Mouse (Mus musculus): ENCODE results near the gene Vcp. TPM values are rescaled to one million over a fixed set of nuclear protein-coding genes. Genes with fewer than 3 reads are reported as not detected.

Vcp gene
- polyA plus RNA-seq, 1 experiment from 2014 or later = 526 TPM

GRCm38 (mm10) chr4:43025084-43025960, 25.0 kb upstream of the Vcp start, which contains the start of gene Pigo:
Gene Pigo, minus strand, starts transcription at chr4:43025819.
- Histone ChIP-seq H3K27ac (replicated peaks) (peak within 1 kb of the TSS; percentile 92), H3K36me3 (peaks cover 68% of the 10 kb centered on the region), H3K9ac (peak within 1 kb of the TSS; percentile 75), H3K27me3 (no peaks in the 10 kb centered on the region), H3K4me1 (replicated peaks) (peaks cover 24% of the 10 kb centered on the region), H3K9me3 (no peaks in the 10 kb centered on the region), H3K4me2 (peak within 1 kb of the TSS; percentile 72), H3K4me3 (peak within 1 kb of the TSS; percentile 65)
- ATAC-seq (ENCODE audit: low read depth) = peak; percentile 92
- 9% methylated on average over 42 of the region's 42 CpGs for WGBS

GRCm38 (mm10) chr4:43024673-43025072, 24.4 kb upstream of the Vcp start:
- Histone ChIP-seq H3K9me3 (no peaks in the 10 kb centered on the region), H3K4me1 (replicated peaks) (peaks cover 17% of the 10 kb centered on the region), H3K36me3 (peaks cover 73% of the 10 kb centered on the region), H3K4me3 (peak overlapping the region; percentile 65), H3K27ac (replicated peaks) (peak overlapping the region; percentile 92; the same call in 1 of the 2 replicates), H3K27me3 (no peaks in the 10 kb centered on the region), H3K4me2 (peak overlapping the region; percentile 72), H3K9ac (peak overlapping the region; percentile 75)
- WGBS = 84% methylated on average over 14 of the region's 14 CpGs
- no peak for ATAC-seq (ENCODE audit: low read depth)

GRCm38 (mm10) chr4:43021341-43021740, 21.0 kb upstream of the Vcp start:
- no peaks in the 10 kb centered on the region for H3K27me3 ChIP-seq
- H3K9ac ChIP-seq = no peak overlapping the region
- H3K9me3 ChIP-seq = no peaks in the 10 kb centered on the region
- WGBS = 76% methylated on average over 17 of the region's 17 CpGs
- H3K27ac ChIP-seq (replicated peaks) = no peak overlapping the region
- H3K4me3 ChIP-seq = no peak overlapping the region
- peaks cover 71% of the 10 kb centered on the region for H3K36me3 ChIP-seq
- H3K4me2 ChIP-seq = no peak overlapping the region
- no peak for ATAC-seq (ENCODE audit: low read depth)
- H3K4me1 ChIP-seq (replicated peaks) = peaks cover 14% of the 10 kb centered on the region

- ATAC-seq (ENCODE audit: low read depth) = no peak
- Histone ChIP-seq H3K4me2 (no peak overlapping the region), H3K36me3 (peaks cover 72% of the 10 kb centered on the region)
Measured at GRCm38 (mm10) chr4:43020876-43021275, 20.6 kb upstream of the Vcp start.

GRCm38 (mm10) chr4:43019641-43020465, 19.5 kb upstream of the Vcp start:
- peaks cover 11% of the 10 kb centered on the region for H3K4me1 ChIP-seq (replicated peaks)
- H3K9me3 ChIP-seq = no peaks in the 10 kb centered on the region
- H3K27ac ChIP-seq (replicated peaks) = no peak overlapping the region
- WGBS = 96% methylated on average over 23 of the region's 23 CpGs
- no peaks in the 10 kb centered on the region for H3K27me3 ChIP-seq
- ATAC-seq (ENCODE audit: low read depth) = no peak
- no peak overlapping the region for H3K4me3 ChIP-seq
- 0 out of 2 replicates have a peak overlapping the region, but pooled peaks have one; percentile 8 for H3K9ac ChIP-seq
- H3K4me2 ChIP-seq = no peak overlapping the region
- H3K36me3 ChIP-seq = peaks cover 72% of the 10 kb centered on the region

More at GRCm38 (mm10) chr4:43020876-43021275, 20.6 kb upstream of the Vcp start:
- Histone ChIP-seq H3K9me3 (no peaks in the 10 kb centered on the region), H3K27me3 (no peaks in the 10 kb centered on the region), H3K9ac (no peak overlapping the region), H3K27ac (replicated peaks) (no peak overlapping the region), H3K4me1 (replicated peaks) (peaks cover 14% of the 10 kb centered on the region), H3K4me3 (no peak overlapping the region)
- 87% methylated on average over 16 of the region's 16 CpGs for WGBS

GRCm38 (mm10) chr4:43019176-43019575, 18.9 kb upstream of the Vcp start:
- 90% methylated on average over 10 of the region's 10 CpGs for WGBS
- H3K36me3 ChIP-seq = peaks cover 72% of the 10 kb centered on the region
- H3K9ac ChIP-seq = no peak overlapping the region
- H3K4me3 ChIP-seq = no peak overlapping the region
- ATAC-seq (ENCODE audit: low read depth) = no peak
- no peaks in the 10 kb centered on the region for H3K27me3 ChIP-seq
- peaks cover 4% of the 10 kb centered on the region for H3K4me1 ChIP-seq (replicated peaks)
- no peak overlapping the region for H3K27ac ChIP-seq (replicated peaks)
- H3K9me3 ChIP-seq = no peaks in the 10 kb centered on the region
- no peak overlapping the region for H3K4me2 ChIP-seq

- Histone ChIP-seq H3K9ac (no peak overlapping the region), H3K4me3 (no peak overlapping the region), H3K36me3 (peaks cover 68% of the 10 kb centered on the region), H3K27ac (replicated peaks) (no peak overlapping the region), H3K4me1 (replicated peaks) (no peaks in the 10 kb centered on the region), H3K9me3 (no peaks in the 10 kb centered on the region), H3K27me3 (no peaks in the 10 kb centered on the region), H3K4me2 (no peak overlapping the region)
- no peak for ATAC-seq (ENCODE audit: low read depth)
- 96% methylated on average over 4 of the region's 4 CpGs for WGBS
Measured at GRCm38 (mm10) chr4:43018156-43018555, 17.8 kb upstream of the Vcp start.

- Histone ChIP-seq H3K9me3 (no peaks in the 10 kb centered on the region), H3K4me3 (no peak overlapping the region), H3K27me3 (no peaks in the 10 kb centered on the region), H3K4me1 (replicated peaks) (peaks cover 16% of the 10 kb centered on the region), H3K36me3 (peaks cover 7% of the 10 kb centered on the region), H3K27ac (replicated peaks) (no peak overlapping the region), H3K4me2 (no peak overlapping the region), H3K9ac (no peak overlapping the region)
- no peak for ATAC-seq (ENCODE audit: low read depth)
- WGBS = 94% methylated on average over 1 of the region's 1 CpGs
Measured at GRCm38 (mm10) chr4:43012091-43012490, 11.8 kb upstream of the Vcp start.

- peak; percentile 92 for ATAC-seq (ENCODE audit: low read depth)
- Histone ChIP-seq H3K9ac (peak within 1 kb of the TSS; percentile 75), H3K4me2 (peak within 1 kb of the TSS; percentile 86), H3K27me3 (no peaks in the 10 kb centered on the region), H3K4me1 (replicated peaks) (peaks cover 16% of the 10 kb centered on the region), H3K27ac (replicated peaks) (peak within 1 kb of the TSS; percentile 49; the same call in 1 of the 2 replicates), H3K36me3 (peaks cover 3% of the 10 kb centered on the region; the same call in 1 of the 2 replicates), H3K9me3 (no peaks in the 10 kb centered on the region), H3K4me3 (peak within 1 kb of the TSS; percentile 79)
- WGBS = under 1% methylated on average over 37 of the region's 37 CpGs
Measured at GRCm38 (mm10) chr4:43010161-43011038, 10.1 kb upstream of the Vcp start, which contains the start of gene Fancg. Gene Fancg, minus strand, starts transcription at chr4:43010506.

- ATAC-seq (ENCODE audit: low read depth) = no peak
- H3K4me1 ChIP-seq (replicated peaks) = peaks cover 20% of the 10 kb centered on the region
- H3K9me3 ChIP-seq = no peaks in the 10 kb centered on the region
- H3K36me3 ChIP-seq = peaks cover 17% of the 10 kb centered on the region; the same call in 1 of the 2 replicates
- H3K27me3 ChIP-seq = no peaks in the 10 kb centered on the region
- no peak overlapping the region for H3K4me3 ChIP-seq
- H3K4me2 ChIP-seq = no peak overlapping the region
- no peak overlapping the region for H3K27ac ChIP-seq (replicated peaks)
- 54% methylated on average over 2 of the region's 2 CpGs for WGBS
- H3K9ac ChIP-seq = no peak overlapping the region
Measured at GRCm38 (mm10) chr4:43005765-43006164, 5.5 kb upstream of the Vcp start.

GRCm38 (mm10) chr4:43004951-43005350, 4.6 kb upstream of the Vcp start:
- 93% methylated on average over 3 of the region's 3 CpGs for WGBS
- no peak overlapping the region for H3K4me2 ChIP-seq
- H3K4me3 ChIP-seq = no peak overlapping the region
- no peak for ATAC-seq (ENCODE audit: low read depth)
- H3K4me1 ChIP-seq (replicated peaks) = peaks cover 19% of the 10 kb centered on the region
- H3K27ac ChIP-seq (replicated peaks) = no peak overlapping the region
- H3K9ac ChIP-seq = no peak overlapping the region
- H3K36me3 ChIP-seq = peaks cover 17% of the 10 kb centered on the region; the same call in 1 of the 2 replicates
- H3K9me3 ChIP-seq = no peaks in the 10 kb centered on the region
- H3K27me3 ChIP-seq = no peaks in the 10 kb centered on the region

Data from neural tube, embryonic 13.5 days (tissue).